Mouse (Mus musculus) heart, postnatal 0 days (tissue): Measurements from ENCODE around the gene Wwc1.

Source experiments
- CTCF ChIP-seq: IDR thresholded peaks from 2 replicates; pipeline ENCODE4 v1.5.1; 2016; ENCODE audit warnings: antibody characterized with exemption, control low read depth, low read depth
- EP300 ChIP-seq: IDR thresholded peaks from 2 replicates; pipeline ENCODE4 v1.6.1; 2016; ENCODE audit warnings: antibody characterized with exemption, low read depth

DNA sequence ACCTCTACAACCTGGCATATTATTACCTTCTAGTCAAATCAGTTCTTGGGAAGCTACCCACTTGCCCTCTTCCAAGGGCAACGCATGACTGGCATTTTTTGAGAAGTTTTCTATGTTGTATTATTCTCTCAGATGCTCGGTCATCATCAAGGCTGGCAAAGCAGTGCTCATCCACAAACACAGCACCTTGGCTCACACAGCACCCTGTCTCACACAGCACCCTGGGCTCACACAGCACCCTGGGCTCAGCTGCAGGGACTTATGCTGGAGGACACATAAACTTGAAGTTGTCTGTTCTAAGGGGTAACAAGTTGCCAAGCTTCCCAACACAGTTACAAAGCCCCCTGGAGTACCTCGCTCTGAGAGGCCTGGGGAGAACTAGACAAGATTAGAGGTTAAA lies 2.5 kb downstream of the Wwc1 start:
- TF ChIP-seq CTCF (no peak), EP300 (no peak)
